Mouse (Mus musculus) G1E (cell line): ENCODE data around the gene Slc25a13.

Source experiments
- CTCF ChIP-seq: IDR thresholded peaks from 2 replicates; pipeline ENCODE4 v1.5.1; 2012; ENCODE audit warnings: low read depth, low read length, inconsistent platforms, mixed read lengths
- GATA1 ChIP-seq: IDR thresholded peaks from 2 replicates; pipeline ENCODE4 v1.6.1; 2012; ENCODE audit warnings: borderline replicate concordance, low read length, inconsistent platforms, mixed read lengths
- POLR2AphosphoS5 ChIP-seq: IDR thresholded peaks from 2 replicates; pipeline ENCODE4 v1.6.1; 2012; ENCODE audit warnings: low read depth, low read length, inconsistent platforms; ENCODE audit not compliant: insufficient replicate concordance
- TAL1 ChIP-seq: conservative IDR thresholded peaks from 2 replicates; pipeline ENCODE4 v1.6.1; 2012; ENCODE audit warnings: low read depth, low read length, inconsistent platforms, mixed read lengths

- TF ChIP-seq CTCF (no peak), TAL1 (no peak), GATA1 (no peak), POLR2AphosphoS5 (no peak)
Observed at GRCm38 (mm10) chr6:6186468-6186867, 30.5 kb downstream of the Slc25a13 start.
